Mouse (Mus musculus): ENCODE measurements at regions not wholly inside any gene's neighbourhood (a gene's known extent, or its start where the extent isn't known, plus 50 kb on each side); places are given as distances from the start of the nearest gene placed in this dataset.

DNA sequence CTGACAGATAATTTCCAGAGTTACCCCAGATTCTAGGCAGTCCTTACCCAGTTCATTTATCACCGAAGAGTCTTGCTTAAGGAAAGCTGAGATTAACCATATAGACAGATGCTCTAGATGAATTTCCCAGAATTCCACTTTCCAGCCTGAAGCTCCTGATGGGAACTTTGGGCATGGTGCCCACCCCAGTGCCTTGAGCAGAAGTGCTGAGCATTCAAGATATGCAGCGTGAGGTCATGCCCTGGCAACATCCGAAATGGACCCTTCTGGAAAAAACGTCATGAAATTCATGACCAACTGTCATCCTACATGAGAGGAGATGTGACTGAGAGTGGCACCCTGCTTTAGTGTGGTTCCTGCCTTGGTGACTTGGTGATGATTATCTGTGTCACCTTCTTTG, 629.9 kb upstream of the Sall1 start:
- Histone ChIP-seq H3K4me1 (ENCODE audit: control insufficient read depth in 2 of 2, insufficient read depth in 2 of 2, low read length in 2 of 2) (no peaks in the 10 kb centered on the region), H3K4me2 (ENCODE audit: low read length) (no peak overlapping the region), H3K9me3 (ENCODE audit: control insufficient read depth, low read length) (no peaks in the 10 kb centered on the region), H3K27me3 (ENCODE audit: control insufficient read depth, insufficient read depth, low read length) (no peaks in the 10 kb centered on the region), H3K4me3 (ENCODE audit: control insufficient read depth in 1 of 2, insufficient read depth in 1 of 2, low read depth in 1 of 2, low read length in 2 of 2) (no peak overlapping the region), H3K36me3 (ENCODE audit: control insufficient read depth, insufficient read depth, low read length) (no peaks in the 10 kb centered on the region), H3K27ac (replicated peaks in 1 of 2; ENCODE audit: control insufficient read depth in 1 of 2, insufficient read depth in 1 of 2, low read depth in 2 of 2, low read length in 2 of 2) (no peak overlapping the region), H3K9ac (ENCODE audit: low read length) (no peak overlapping the region)
- ATAC-seq (ENCODE audit: insufficient number of reproducible peaks, insufficient read depth, low FRiP score, low read depth): no peak
- WGBS: 75% methylated on average over 4 of the region's 4 CpGs

DNA sequence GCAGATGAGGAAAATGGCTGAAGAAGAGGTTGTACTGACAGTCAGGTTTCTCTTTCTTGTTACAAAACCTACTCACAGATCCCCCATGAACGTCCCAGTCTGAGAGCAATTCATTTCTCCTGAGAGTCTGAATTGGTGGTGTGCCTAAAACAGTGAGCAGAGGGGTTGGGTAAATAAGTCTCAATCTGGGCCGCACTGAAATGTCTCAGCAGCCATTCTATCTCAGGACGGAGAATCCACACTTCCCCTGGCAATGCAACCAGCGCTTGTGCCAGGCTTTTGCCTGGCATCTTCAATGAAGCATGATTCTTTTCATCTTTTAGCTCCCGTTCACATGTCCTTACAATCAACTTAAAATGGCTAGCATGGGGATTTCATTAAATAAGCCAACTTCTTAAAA, 628.7 kb upstream of the Sall1 start:
- Histone ChIP-seq H3K4me1 (ENCODE audit: control insufficient read depth in 2 of 2, insufficient read depth in 2 of 2, low read length in 2 of 2) (no peaks in the 10 kb centered on the region), H3K4me3 (ENCODE audit: control insufficient read depth in 1 of 2, insufficient read depth in 1 of 2, low read depth in 1 of 2, low read length in 2 of 2) (no peak overlapping the region), H3K9me3 (ENCODE audit: control insufficient read depth, low read length) (no peaks in the 10 kb centered on the region), H3K27ac (replicated peaks in 1 of 2; ENCODE audit: control insufficient read depth in 1 of 2, insufficient read depth in 1 of 2, low read depth in 2 of 2, low read length in 2 of 2) (no peak overlapping the region), H3K9ac (ENCODE audit: low read length) (no peak overlapping the region), H3K4me2 (ENCODE audit: low read length) (no peak overlapping the region), H3K36me3 (ENCODE audit: control insufficient read depth, insufficient read depth, low read length) (no peaks in the 10 kb centered on the region), H3K27me3 (ENCODE audit: control insufficient read depth, insufficient read depth, low read length) (no peaks in the 10 kb centered on the region)
- no peak for ATAC-seq (ENCODE audit: insufficient number of reproducible peaks, insufficient read depth, low FRiP score, low read depth)
- 80% methylated on average over 5 of the region's 5 CpGs for WGBS

DNA sequence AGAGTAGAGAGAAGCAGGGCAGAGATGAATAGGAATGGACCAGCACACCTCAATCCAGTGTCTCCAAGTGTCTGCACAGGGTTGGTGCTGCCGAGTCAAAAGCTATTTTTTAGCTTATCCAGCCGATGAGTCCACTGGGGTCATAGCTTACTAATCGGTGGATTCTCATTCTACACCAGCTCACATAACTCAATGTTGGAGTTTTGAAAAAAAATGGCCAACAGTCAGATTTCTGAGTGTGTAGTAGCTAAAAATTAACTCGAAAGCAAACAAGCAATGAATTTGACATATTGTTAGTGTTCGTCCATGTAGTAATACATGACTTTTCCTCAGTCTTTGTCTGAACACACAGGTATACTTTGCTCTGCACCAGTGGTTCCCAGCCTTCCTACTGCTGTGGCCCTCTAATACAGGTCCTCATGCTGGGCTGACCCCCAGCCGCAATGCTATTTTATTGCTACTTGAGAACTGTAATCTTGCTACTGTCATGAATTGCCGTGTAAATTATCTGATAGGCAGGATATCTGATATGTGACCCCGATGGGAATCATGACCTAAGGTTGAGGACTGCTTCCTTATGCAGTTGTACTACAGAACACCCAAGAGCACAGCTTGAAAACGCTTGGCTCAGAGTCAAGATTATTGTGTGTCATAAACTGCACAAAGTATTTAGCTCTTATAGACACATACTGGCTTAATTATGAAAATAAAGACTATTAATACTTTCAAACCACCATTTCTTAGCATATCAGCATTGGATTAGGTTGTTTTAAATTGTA, 621.1 kb upstream of the Sall1 start:
- Histone ChIP-seq H3K9ac (ENCODE audit: low read length) (no peak overlapping the region), H3K27me3 (ENCODE audit: control insufficient read depth, insufficient read depth, low read length) (no peaks in the 10 kb centered on the region), H3K4me3 (ENCODE audit: control insufficient read depth in 1 of 2, insufficient read depth in 1 of 2, low read depth in 1 of 2, low read length in 2 of 2) (no peak overlapping the region), H3K9me3 (ENCODE audit: control insufficient read depth, low read length) (no peaks in the 10 kb centered on the region), H3K36me3 (ENCODE audit: control insufficient read depth, insufficient read depth, low read length) (no peaks in the 10 kb centered on the region), H3K4me2 (ENCODE audit: low read length) (no peak overlapping the region), H3K4me1 (ENCODE audit: control insufficient read depth in 2 of 2, insufficient read depth in 2 of 2, low read length in 2 of 2) (peaks cover under 1 to 9% of the 10 kb centered on the region in 2 experiments; a peak in 3 of 4 replicates), H3K27ac (replicated peaks in 1 of 2; ENCODE audit: control insufficient read depth in 1 of 2, insufficient read depth in 1 of 2, low read depth in 2 of 2, low read length in 2 of 2) (no peak overlapping the region)
- ATAC-seq (ENCODE audit: insufficient number of reproducible peaks, insufficient read depth, low FRiP score, low read depth): no peak
- 82% methylated on average over 9 of the region's 9 CpGs for WGBS

DNA sequence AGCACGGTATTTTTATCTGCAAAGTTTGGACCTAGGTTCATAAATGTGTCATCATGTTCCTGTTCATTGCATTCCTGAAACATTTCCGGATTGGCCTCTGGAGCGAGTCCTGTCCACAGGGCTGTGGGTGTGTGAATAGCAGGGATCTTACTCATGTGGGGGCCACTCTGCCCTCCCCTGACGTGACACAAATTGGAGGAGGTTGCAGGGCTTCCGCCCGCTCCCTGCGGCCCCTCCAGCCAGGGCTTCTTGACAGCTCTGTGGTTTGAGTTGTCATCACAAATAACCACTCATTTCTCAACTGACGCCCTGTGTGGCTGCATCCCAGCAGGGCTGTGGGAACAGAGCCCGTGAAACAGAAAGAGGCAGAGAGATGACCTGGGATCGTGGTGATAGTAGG, 619.9 kb upstream of the Sall1 start:
- Histone ChIP-seq H3K9ac (ENCODE audit: low read length) (no peak overlapping the region), H3K4me1 (ENCODE audit: control insufficient read depth in 2 of 2, insufficient read depth in 2 of 2, low read length in 2 of 2) (peaks cover 6 to 14% of the 10 kb centered on the region in 2 experiments; a peak in 3 of 4 replicates), H3K27me3 (ENCODE audit: control insufficient read depth, insufficient read depth, low read length) (no peaks in the 10 kb centered on the region), H3K4me2 (ENCODE audit: low read length) (no peak overlapping the region), H3K27ac (replicated peaks in 1 of 2; ENCODE audit: control insufficient read depth in 1 of 2, insufficient read depth in 1 of 2, low read depth in 2 of 2, low read length in 2 of 2) (no peak overlapping the region), H3K9me3 (ENCODE audit: control insufficient read depth, low read length) (no peaks in the 10 kb centered on the region), H3K4me3 (ENCODE audit: control insufficient read depth in 1 of 2, insufficient read depth in 1 of 2, low read depth in 1 of 2, low read length in 2 of 2) (no peak overlapping the region), H3K36me3 (ENCODE audit: control insufficient read depth, insufficient read depth, low read length) (no peaks in the 10 kb centered on the region)
- ATAC-seq (ENCODE audit: insufficient number of reproducible peaks, insufficient read depth, low FRiP score, low read depth): 0 out of 2 replicates have a peak, but pooled peaks have one; percentile 59
- 47% methylated on average over 10 of the region's 10 CpGs for WGBS

DNA sequence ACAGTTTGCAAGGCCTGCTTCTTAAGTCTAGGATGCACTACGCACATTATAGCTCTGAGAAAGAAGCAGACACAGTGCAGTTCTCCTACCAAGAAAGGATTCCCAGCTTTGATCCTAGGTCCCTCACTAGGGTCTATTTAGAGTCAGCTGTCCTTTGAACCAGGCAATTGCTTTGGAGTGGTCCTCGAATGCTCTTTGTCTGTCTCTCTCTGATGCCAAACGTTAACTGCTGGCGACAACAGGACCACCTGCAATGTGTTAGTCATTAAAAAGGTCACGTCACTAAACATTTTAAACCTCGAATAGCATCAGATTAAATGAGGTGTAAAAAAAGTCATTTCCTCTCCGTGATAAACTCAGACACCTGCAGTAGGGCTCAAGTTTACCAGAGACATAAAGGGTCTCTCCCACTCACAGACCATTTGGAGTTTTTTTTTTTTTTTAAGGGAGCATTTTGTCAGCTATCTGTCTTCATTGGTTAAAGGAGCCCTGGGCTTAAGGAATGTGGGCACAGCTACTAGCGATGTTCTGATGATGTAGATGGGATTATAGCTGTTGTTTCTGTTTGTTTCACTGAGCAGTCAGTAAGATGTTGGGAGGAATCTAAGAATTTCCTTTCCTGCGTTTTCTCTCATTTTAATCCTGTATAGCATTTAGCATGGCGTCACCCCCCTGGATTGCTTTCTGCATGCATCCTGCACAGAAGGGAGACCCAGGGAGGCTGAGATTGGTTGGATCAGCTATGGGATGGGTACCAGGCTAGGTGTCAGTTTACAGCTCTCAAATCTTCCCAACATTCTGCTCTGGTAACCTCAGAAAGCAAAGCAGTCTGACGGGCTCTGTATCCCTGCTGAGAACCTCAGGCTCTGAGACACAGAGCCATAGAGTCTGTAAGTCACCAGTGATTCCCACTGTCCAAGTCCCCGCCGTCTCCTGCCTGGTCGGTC, 615.3 kb upstream of the Sall1 start:
- no peaks in the 10 kb centered on the region for H3K9me3 ChIP-seq (ENCODE audit: control insufficient read depth, low read length)
- H3K4me1 ChIP-seq (ENCODE audit: control insufficient read depth in 2 of 2, insufficient read depth in 2 of 2, low read length in 2 of 2): peaks cover 6 to 14% of the 10 kb centered on the region in 2 experiments; a peak in 3 of 4 replicates
- H3K4me3 ChIP-seq (ENCODE audit: control insufficient read depth in 1 of 2, insufficient read depth in 1 of 2, low read depth in 1 of 2, low read length in 2 of 2): no peak overlapping the region
- no peaks in the 10 kb centered on the region for H3K36me3 ChIP-seq (ENCODE audit: control insufficient read depth, insufficient read depth, low read length)
- no peak for ATAC-seq (ENCODE audit: insufficient number of reproducible peaks, insufficient read depth, low FRiP score, low read depth)
- H3K4me2 ChIP-seq (ENCODE audit: low read length): peak overlapping the region; percentile 36
- no peak overlapping the region for H3K9ac ChIP-seq (ENCODE audit: low read length)
- no peaks in the 10 kb centered on the region for H3K27me3 ChIP-seq (ENCODE audit: control insufficient read depth, insufficient read depth, low read length)
- 23% methylated on average over 14 of the region's 14 CpGs for WGBS
- H3K27ac ChIP-seq (replicated peaks in 1 of 2; ENCODE audit: control insufficient read depth in 1 of 2, insufficient read depth in 1 of 2, low read depth in 2 of 2, low read length in 2 of 2): no peak overlapping the region

DNA sequence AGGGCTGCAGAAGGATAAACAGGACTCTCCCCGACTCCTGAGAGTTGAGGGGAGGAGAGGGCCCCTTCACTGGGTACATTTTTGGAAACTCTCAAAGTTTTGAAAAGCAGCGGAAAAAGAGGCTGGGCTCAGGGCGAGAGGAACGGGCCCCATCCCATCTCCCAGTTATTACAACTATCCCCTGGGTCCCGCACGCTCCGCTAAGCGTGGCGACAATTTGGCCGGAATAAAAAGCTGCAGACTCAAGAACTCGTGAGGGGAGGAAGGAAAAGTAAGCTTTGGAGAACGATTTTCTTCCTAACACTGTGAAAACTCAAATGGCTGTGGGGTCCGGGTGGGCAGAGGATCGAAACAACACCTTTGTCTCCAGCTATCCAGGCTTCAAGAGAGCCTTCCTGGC, 611.4 kb upstream of the Sall1 start:
- Histone ChIP-seq H3K27me3 (ENCODE audit: control insufficient read depth, insufficient read depth, low read length) (no peaks in the 10 kb centered on the region), H3K4me1 (ENCODE audit: control insufficient read depth in 2 of 2, insufficient read depth in 2 of 2, low read length in 2 of 2) (peaks cover 6 to 8% of the 10 kb centered on the region in 2 experiments; a peak in 3 of 4 replicates), H3K9me3 (ENCODE audit: control insufficient read depth, low read length) (no peaks in the 10 kb centered on the region), H3K27ac (replicated peaks in 1 of 2; ENCODE audit: control insufficient read depth in 1 of 2, insufficient read depth in 1 of 2, low read depth in 2 of 2, low read length in 2 of 2) (no peak overlapping the region), H3K4me3 (ENCODE audit: control insufficient read depth in 1 of 2, insufficient read depth in 1 of 2, low read depth in 1 of 2, low read length in 2 of 2) (no peak overlapping the region), H3K9ac (ENCODE audit: low read length) (no peak overlapping the region), H3K4me2 (ENCODE audit: low read length) (no peak overlapping the region), H3K36me3 (ENCODE audit: control insufficient read depth, insufficient read depth, low read length) (no peaks in the 10 kb centered on the region)
- ATAC-seq (ENCODE audit: insufficient number of reproducible peaks, insufficient read depth, low FRiP score, low read depth): no peak
- 80% methylated on average over 14 of the region's 14 CpGs for WGBS

DNA sequence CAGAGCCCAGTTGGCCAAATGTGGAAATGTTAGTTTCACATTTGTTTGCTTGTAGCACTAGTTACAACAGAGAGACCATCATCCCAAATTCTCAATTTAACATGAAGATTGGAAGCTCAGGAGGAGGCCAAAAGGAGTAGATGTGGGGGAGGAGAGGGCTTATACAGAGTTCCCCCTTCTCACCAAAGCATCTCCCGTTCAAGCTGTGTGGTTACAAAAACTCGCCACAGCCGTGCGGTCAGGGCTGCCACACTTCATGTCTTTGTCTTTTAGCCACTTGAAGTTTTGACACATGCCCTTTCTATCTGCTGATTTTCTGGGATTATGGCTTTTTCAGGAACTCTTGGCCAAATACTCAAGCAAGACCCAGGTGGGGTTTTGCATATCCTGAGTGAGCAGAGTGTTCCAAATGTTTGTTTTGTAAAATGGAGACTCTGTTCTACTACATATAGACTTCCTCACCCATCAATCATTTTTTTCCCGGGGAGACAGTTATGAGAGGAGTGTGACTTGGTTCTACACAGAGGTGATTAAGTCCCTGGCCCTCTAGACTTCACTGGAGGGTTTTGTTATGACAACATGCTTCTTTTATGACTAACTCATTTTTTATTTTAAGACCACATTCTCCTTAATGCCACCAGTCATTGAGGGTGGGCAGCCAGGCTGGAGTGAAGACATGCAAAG, 605.4 kb upstream of the Sall1 start:
- WGBS: 77% methylated on average over 5 of the region's 5 CpGs
- no peaks in the 10 kb centered on the region for H3K9me3 ChIP-seq (ENCODE audit: control insufficient read depth, low read length)
- H3K9ac ChIP-seq (ENCODE audit: low read length): no peak overlapping the region
- no peak for ATAC-seq (ENCODE audit: insufficient number of reproducible peaks, insufficient read depth, low FRiP score, low read depth)
- no peak overlapping the region for H3K27ac ChIP-seq (replicated peaks in 1 of 2; ENCODE audit: control insufficient read depth in 1 of 2, insufficient read depth in 1 of 2, low read depth in 2 of 2, low read length in 2 of 2)
- no peak overlapping the region for H3K4me2 ChIP-seq (ENCODE audit: low read length)
- H3K4me3 ChIP-seq (ENCODE audit: control insufficient read depth in 1 of 2, insufficient read depth in 1 of 2, low read depth in 1 of 2, low read length in 2 of 2): no peak overlapping the region
- H3K36me3 ChIP-seq (ENCODE audit: control insufficient read depth, insufficient read depth, low read length): no peaks in the 10 kb centered on the region
- H3K4me1 ChIP-seq (ENCODE audit: control insufficient read depth in 2 of 2, insufficient read depth in 2 of 2, low read length in 2 of 2): no peaks in the 10 kb centered on the region
- no peaks in the 10 kb centered on the region for H3K27me3 ChIP-seq (ENCODE audit: control insufficient read depth, insufficient read depth, low read length)
